Mouse (Mus musculus): Measurements from ENCODE around the gene Ubald1. TPM values are rescaled to one million over a fixed set of nuclear protein-coding genes. Genes with fewer than 3 reads are reported as not detected.

Ubald1 gene
- polyA plus RNA-seq, 1 experiment from 2014 or later = 29.8 TPM

DNA sequence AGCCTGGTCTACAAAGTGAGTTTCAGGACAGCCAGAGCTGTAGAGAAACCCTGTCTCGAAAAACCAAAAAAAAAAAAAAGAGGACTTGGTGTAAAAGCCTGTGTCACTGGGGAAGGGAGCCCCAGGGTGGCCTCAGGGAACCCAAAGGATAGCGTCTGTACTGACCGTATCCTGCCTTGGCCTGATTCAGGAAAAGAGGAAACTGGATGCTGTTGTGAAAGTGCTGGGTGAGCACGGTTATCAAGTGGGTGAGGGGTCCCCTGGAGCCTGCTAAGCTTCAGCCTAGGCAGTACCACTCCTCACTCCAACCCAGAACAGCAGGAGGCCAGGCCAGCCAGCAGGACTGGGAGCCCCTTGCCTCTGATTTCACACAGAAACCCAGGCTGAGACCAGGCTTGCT is 2.9 kb downstream of the Ubald1 start:
- Histone ChIP-seq H3K9me3 (no peaks in the 10 kb centered on the region), H3K27ac (peak overlapping the region; percentile 98; the same call in 1 of the 2 replicates), H3K4me3 (no peak overlapping the region), H3K27me3 (ENCODE audit: insufficient read depth, poor library complexity, severe bottlenecking) (no peaks in the 10 kb centered on the region), H3K36me3 (peaks cover 36% of the 10 kb centered on the region), H3K4me1 (peaks cover 49% of the 10 kb centered on the region)
- DNase-seq (ENCODE audit: low spot score) = no peak
- 78% methylated on average over 4 of the region's 4 CpGs for WGBS

DNA sequence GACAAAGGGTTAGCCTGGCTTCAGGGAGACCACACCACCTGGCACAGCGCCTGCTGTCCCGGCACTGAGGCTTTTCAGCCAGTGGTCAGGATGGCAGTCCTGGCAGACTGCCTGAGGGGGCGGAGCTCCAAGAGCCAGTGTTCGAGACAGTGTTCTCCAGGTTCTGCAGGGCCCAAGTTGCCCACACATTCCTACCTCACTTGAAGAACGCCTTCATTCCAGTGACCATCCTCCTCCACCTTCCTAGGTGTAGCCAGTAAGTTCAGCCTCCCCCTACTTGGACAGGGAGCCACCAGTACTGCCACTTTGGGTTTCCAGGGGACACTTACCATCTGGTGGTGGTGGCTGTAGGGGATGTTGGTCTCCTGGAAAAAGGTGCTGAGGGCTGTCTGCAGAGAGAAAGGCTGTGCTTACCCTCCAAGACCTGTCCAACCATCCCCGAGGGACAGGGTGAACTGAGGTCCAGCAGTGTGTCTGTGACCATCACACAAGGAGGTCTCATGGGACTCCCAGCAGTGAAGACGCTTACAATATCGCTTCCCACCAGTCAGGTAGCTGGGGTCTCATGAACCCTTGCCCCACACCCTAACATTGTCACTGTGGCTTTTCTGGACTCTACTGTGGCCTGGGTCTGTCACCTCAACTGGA is 4.0 kb downstream of the Ubald1 start:
- WGBS = 82% methylated on average over 8 of the region's 8 CpGs
- no peak for DNase-seq (ENCODE audit: low spot score)
- Histone ChIP-seq H3K27ac (peak overlapping the region; percentile 56; the same call in 1 of the 2 replicates), H3K27me3 (ENCODE audit: insufficient read depth, poor library complexity, severe bottlenecking) (no peaks in the 10 kb centered on the region), H3K36me3 (peaks cover 36% of the 10 kb centered on the region), H3K4me3 (no peak overlapping the region), H3K9me3 (no peaks in the 10 kb centered on the region), H3K4me1 (peaks cover 42% of the 10 kb centered on the region)

DNA sequence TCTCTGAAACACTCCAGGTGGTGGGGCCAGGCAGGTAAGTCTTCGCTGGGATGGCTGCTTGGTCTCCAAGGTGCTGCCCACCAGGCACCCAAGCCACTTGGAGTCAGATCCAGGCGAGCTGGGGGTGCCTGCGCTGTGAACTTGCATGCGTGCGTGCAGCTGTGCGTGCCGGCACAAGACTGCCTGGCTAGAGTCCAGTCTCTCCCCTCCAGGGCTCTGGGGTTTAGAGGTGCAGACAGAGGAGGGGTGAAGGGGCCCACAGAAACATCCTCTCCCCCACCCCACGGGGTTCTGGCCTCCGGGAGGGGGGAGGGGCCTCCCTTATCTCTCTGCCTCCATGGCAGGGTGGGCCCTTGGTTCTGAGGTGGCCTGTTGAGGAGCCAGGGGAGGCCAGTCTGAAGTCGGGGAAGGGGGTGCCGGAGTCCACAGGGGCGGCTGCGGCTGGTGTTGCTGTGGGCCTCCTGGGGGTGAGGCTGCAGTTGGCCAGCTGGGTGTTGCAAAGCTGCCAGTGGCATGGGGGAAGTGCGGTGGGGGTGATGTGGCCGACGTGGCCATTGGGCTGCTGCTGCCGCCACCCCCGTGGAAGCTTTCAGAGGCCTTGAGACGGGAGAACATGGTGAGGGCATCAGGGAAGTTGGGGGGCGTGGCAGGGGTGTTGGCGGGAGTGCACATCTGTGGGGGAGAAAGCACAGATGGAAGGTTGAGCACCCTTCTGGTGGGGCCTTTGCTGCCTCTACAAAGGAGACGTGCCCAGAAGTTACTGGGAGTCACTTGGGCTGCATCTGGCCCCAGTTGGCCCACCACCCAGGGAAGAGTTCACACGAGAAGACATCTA is 4.7 kb downstream of the Ubald1 start:
- WGBS = 83% methylated on average over 23 of the region's 23 CpGs
- Histone ChIP-seq H3K27me3 (ENCODE audit: insufficient read depth, poor library complexity, severe bottlenecking) (no peaks in the 10 kb centered on the region), H3K4me1 (peaks cover 39% of the 10 kb centered on the region), H3K4me3 (no peak overlapping the region), H3K9me3 (no peaks in the 10 kb centered on the region), H3K36me3 (peaks cover 38% of the 10 kb centered on the region), H3K27ac (peak overlapping the region; percentile 56; the same call in 1 of the 2 replicates)
- no peak for DNase-seq (ENCODE audit: low spot score)

DNA sequence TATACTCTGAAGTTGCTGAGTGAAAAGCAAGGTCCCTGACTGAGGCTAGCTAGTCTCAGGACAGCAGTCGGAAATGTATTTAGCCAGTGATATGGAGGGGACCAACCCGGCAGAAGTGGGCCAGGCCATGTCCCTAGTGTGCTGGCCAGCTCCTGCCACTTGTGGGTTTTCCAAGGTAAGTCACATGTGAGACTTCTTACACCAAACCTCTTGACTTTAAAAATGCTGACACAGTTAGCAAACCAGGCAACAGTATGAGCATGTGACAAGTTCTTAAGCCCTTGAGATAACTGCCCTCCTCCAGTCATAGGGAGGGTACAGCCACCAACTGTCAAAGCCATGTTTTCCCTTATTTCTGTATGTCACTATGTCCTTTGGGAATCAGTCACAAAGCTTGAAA is 8.2 kb downstream of the Ubald1 start:
- no peak for DNase-seq (ENCODE audit: low spot score)
- H3K4me3 ChIP-seq = no peak overlapping the region
- H3K36me3 ChIP-seq = peaks cover 52% of the 10 kb centered on the region
- H3K27me3 ChIP-seq (ENCODE audit: insufficient read depth, poor library complexity, severe bottlenecking) = no peaks in the 10 kb centered on the region
- peaks cover 22% of the 10 kb centered on the region for H3K4me1 ChIP-seq
- 67% methylated on average over 2 of the region's 2 CpGs for WGBS
- H3K27ac ChIP-seq = no peak overlapping the region
- H3K9me3 ChIP-seq = no peaks in the 10 kb centered on the region

DNA sequence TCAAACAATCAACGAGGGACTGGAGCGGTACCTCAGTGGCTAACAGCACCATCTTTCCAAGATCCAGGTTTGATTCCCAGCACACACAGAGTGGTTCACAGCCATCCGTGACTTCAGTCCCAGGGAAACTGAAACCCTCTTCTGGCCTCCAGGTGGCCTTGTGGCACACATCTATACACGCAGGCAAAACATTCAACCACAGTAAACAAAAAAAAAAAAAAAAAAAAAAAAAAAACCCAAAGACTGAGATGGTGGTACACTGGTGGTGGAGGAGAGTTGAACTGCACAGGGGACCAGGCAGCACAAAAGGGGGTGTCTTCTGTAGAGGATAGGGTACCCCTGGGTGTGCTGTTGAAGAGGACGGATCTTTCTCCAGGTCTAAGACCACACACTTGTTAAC is 9.6 kb downstream of the Ubald1 start:
- peaks cover 11% of the 10 kb centered on the region for H3K4me1 ChIP-seq
- H3K4me3 ChIP-seq = no peak overlapping the region
- peaks cover 40% of the 10 kb centered on the region for H3K36me3 ChIP-seq
- no peaks in the 10 kb centered on the region for H3K27me3 ChIP-seq (ENCODE audit: insufficient read depth, poor library complexity, severe bottlenecking)
- WGBS = 81% methylated on average over 5 of the region's 5 CpGs
- H3K9me3 ChIP-seq = no peaks in the 10 kb centered on the region
- H3K27ac ChIP-seq = no peak overlapping the region
- DNase-seq (ENCODE audit: low spot score) = no peak

DNA sequence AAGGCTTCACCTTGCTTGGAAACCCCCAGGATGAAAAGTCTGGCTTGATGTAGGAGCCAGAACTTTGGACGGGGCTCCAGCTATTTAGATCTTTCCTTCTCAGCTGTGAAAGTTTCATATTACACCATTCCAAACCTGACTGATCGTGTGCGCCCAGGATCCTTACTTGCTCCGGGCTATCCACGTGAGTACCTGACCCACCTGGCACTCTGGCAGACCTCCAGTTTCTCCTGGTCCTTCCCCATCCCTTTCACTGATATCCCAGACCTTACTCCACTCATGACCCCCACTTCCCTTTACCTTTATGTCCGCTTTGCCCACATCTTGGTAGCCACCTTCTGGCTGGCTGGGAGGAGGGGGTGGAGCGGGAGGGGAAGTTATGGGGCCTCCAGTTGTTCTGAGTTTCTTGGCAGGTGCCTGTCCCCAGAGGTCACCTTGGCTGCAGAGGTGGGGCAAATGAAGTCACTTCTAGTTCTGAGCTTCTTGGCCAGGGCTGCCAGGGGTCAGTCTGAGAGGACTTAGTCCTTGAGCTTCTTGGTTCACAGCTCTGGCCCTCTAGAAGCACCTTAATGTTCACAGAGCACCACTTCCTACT is 13.9 kb downstream of the Ubald1 start:
- DNase-seq (ENCODE audit: low spot score) = no peak
- Histone ChIP-seq H3K27me3 (ENCODE audit: insufficient read depth, poor library complexity, severe bottlenecking) (no peaks in the 10 kb centered on the region), H3K36me3 (peaks cover 16% of the 10 kb centered on the region), H3K4me3 (no peak overlapping the region), H3K4me1 (peaks cover 21% of the 10 kb centered on the region), H3K27ac (no peak overlapping the region), H3K9me3 (no peaks in the 10 kb centered on the region)
- WGBS = 71% methylated on average over 7 of the region's 7 CpGs

DNA sequence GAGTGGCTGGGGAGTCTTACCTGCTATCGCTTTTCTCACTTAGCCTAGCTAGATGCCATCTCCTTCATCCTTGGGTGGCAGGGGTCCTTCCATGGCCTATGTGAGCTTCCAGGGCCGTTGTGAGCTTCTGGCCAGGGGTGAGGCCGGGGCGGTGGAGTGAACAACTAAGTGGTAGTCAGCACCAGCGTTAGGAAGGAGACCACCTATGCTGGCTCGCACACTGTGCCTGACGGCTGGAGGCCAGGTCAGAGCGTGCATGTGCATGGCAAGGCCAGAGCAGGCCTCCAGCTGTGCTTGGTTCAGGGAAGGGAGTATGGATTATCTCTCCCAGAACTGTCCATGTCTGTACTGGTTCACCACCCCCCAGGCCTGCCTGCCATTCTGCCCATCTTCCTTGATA is 16.4 kb downstream of the Ubald1 start:
- Histone ChIP-seq H3K36me3 (no peaks in the 10 kb centered on the region), H3K4me1 (peaks cover 22% of the 10 kb centered on the region), H3K4me3 (no peak overlapping the region), H3K9me3 (no peaks in the 10 kb centered on the region), H3K27ac (0 out of 2 replicates have a peak overlapping the region, but pooled peaks have one; percentile 24), H3K27me3 (ENCODE audit: insufficient read depth, poor library complexity, severe bottlenecking) (0 out of 2 replicates have a peak, but pooled peaks cover 6% of the 10 kb centered on the region)
- no peak for DNase-seq (ENCODE audit: low spot score)
- WGBS = 77% methylated on average over 8 of the region's 8 CpGs

DNA sequence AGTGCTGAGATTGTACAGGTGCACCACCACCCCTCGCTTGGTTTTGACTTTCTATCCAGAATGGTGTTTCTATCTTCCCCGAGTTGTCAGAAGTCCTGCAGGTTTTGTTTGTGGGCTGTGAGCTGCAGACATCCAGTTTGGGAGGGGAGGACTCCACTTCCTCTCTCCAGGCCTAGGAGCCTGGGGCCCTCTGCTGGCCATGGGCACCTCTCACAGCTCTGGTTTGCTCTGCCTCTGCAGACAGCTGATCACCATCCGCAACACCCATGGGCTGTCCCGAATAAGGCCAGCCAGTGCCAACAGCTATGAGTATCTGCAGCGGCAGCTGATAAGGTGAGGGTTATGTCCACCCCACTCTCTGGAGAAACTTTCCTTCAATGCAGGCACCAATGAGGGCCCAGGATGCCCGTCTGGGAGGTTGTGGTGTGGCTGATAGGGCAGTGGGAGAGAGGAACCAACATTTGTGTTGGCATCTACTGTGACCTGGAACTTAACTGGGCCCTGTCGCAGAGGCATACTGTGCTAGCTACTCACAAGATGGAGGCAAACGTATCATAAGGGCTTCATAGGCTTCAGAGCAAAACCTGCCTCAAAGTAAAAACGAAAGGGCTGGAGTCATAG is 17.1 kb downstream of the Ubald1 start:
- Histone ChIP-seq H3K27ac (no peak overlapping the region), H3K36me3 (no peaks in the 10 kb centered on the region), H3K4me3 (no peak overlapping the region), H3K4me1 (peaks cover 22% of the 10 kb centered on the region), H3K27me3 (ENCODE audit: insufficient read depth, poor library complexity, severe bottlenecking) (0 out of 2 replicates have a peak, but pooled peaks cover 6% of the 10 kb centered on the region), H3K9me3 (no peaks in the 10 kb centered on the region)
- WGBS = 40% methylated on average over 9 of the region's 9 CpGs
- DNase-seq (ENCODE audit: low spot score) = peak; percentile 91

DNA sequence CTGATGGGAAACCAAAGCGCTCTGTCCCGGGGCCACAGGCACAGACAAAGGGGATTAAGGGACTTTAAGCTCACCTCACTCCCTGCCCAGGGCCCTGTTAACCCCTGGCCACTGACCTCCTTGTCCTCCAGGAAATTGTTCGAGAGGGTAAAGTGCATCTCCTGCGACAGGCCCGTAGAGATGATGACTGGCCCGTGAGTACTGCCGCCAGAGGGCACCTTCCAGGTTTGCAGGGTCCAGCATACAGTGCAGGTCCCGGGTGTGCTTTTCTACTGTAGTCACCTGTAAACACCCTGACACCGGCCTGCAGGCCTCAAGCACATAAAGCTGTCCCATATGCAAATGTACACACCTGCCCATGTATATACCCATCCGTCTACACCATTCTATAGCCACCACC is 18.7 kb downstream of the Ubald1 start:
- Histone ChIP-seq H3K36me3 (no peaks in the 10 kb centered on the region), H3K27me3 (ENCODE audit: insufficient read depth, poor library complexity, severe bottlenecking) (0 out of 2 replicates have a peak, but pooled peaks cover 6% of the 10 kb centered on the region), H3K27ac (no peak overlapping the region; the same call in 1 of the 2 replicates), H3K9me3 (no peaks in the 10 kb centered on the region), H3K4me3 (no peak overlapping the region), H3K4me1 (peaks cover 22% of the 10 kb centered on the region)
- DNase-seq (ENCODE audit: low spot score) = no peak
- 50% methylated on average over 10 of the region's 10 CpGs for WGBS

DNA sequence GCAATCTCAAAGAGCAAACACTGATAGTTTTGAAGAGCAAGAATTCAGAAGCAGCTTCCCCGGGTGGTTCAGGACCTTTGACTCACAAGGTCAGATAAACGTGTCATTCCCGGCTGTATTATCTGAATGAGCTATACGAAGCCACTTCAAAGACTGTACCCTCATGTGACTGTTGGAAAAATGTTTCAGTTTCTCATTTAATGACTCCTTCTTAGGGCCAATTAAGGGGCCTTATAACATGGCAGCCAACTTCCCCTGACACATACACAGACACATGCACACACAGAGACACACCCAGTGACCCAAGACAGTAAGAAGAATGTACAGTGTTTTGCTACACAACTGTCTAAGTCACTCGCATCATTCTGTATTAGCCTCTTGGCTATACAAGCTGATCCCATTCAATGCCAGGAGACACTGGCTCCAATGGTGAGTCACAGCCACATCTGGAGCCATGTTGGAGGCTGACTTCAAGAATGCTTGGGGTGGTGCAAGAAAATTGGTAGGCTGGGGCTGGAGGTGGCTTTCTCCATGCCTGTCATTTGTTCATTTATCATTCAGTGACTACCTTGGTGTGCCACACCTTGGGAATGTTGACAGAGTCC is 25.0 kb downstream of the Ubald1 start:
- no peak overlapping the region for H3K4me3 ChIP-seq
- WGBS = 36% methylated on average over 5 of the region's 5 CpGs

DNA sequence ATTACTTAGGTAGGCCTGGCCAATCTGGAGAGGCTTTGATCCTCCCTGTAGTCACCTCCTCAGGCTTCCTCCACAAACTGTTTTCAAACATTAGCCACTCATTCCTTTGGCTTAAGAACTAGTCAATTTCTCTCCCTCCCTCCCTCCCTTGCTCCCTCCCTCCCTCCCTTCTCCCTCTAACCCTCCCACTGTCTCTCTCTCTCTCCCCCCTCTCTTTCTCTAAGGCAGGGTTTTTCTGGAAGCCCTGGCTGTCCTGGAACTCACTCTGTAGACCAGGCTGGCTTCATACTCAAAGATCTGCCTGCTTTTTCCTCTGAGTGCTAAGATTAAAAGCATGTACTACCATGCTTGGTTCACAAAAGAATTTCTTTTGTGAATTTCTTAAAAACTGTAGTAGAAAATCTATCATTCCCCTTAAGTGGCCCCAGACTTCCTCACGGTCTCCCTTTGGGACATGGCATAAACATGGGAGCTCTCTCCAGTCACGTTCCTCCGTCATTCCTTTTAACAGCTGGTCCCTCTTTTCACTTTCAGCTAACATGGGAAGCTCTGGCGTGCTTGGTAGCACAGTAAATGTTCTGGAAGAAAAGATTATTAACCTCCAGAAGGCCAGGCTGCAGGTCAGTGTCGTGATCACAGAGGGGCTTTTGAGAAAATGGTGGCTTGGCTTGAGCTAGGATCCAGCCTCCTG is 29.0 kb downstream of the Ubald1 start:
- Histone ChIP-seq H3K9me3 (no peaks in the 10 kb centered on the region), H3K4me3 (no peak overlapping the region), H3K27me3 (ENCODE audit: insufficient read depth, poor library complexity, severe bottlenecking) (no peaks in the 10 kb centered on the region; the same call in 1 of the 2 replicates), H3K36me3 (no peaks in the 10 kb centered on the region), H3K4me1 (peaks cover 5% of the 10 kb centered on the region; the same call in 1 of the 2 replicates), H3K27ac (no peak overlapping the region)
- 62% methylated on average over 5 of the region's 5 CpGs for WGBS
- no peak for DNase-seq (ENCODE audit: low spot score)

More for the DNA sequence above, 25.0 kb downstream of the Ubald1 start:
- peaks cover 5% of the 10 kb centered on the region; the same call in 1 of the 2 replicates for H3K4me1 ChIP-seq
- H3K36me3 ChIP-seq = no peaks in the 10 kb centered on the region
- no peaks in the 10 kb centered on the region for H3K27me3 ChIP-seq (ENCODE audit: insufficient read depth, poor library complexity, severe bottlenecking)
- H3K27ac ChIP-seq = no peak overlapping the region
- no peaks in the 10 kb centered on the region for H3K9me3 ChIP-seq
- DNase-seq (ENCODE audit: low spot score) = no peak

DNA sequence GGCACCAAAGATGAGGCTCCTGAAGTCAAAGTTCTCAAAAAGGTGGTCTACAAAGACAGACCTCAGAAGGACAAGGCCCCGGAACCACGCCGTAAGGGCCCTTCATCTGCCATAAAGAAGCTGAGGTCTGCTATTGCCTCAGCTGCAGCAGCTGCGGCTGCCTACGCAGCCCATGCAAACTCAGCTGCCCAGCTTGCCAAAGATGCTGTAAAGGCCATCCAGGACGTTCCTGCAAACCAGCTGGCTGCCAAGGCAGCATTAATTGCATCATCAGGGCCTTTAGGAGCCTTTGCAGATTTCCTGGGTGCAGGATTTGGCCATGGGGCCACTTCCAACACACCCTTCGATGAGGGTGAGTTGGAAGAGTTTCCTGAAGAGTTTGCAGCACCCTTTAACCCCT is 29.8 kb downstream of the Ubald1 start:
- Histone ChIP-seq H3K27ac (no peak overlapping the region), H3K27me3 (ENCODE audit: insufficient read depth, poor library complexity, severe bottlenecking) (no peaks in the 10 kb centered on the region; the same call in 1 of the 2 replicates), H3K4me3 (no peak overlapping the region), H3K4me1 (peaks cover 5% of the 10 kb centered on the region; the same call in 1 of the 2 replicates), H3K36me3 (no peaks in the 10 kb centered on the region), H3K9me3 (no peaks in the 10 kb centered on the region)
- DNase-seq (ENCODE audit: low spot score) = no peak
- WGBS = 73% methylated on average over 7 of the region's 7 CpGs

Data from heart, embryonic 10.5 days (tissue).